Mouse (Mus musculus) CH12.LX (cell line): Measurements from ENCODE around the gene S100a16.

ENCODE experiments used
- BHLHE40 ChIP-seq: IDR thresholded peaks from 2 replicates; pipeline ENCODE4 v1.6.1; 2011; ENCODE audit warnings: mild to moderate bottlenecking, low read depth, low read length, improper control_type of control experiment
- CTCF ChIP-seq, 2 experiments: IDR thresholded peaks in 1 of 2; conservative IDR thresholded peaks in 1 of 2; 2 replicates each; pipeline ENCODE4 v1.5.1; 2011 to 2012; ENCODE audit warnings: low read depth in 2 of 2, low read length in 2 of 2, improper control_type of control experiment in 1 of 2, inconsistent platforms in 1 of 2, mild to moderate bottlenecking in 1 of 2, moderate library complexity in 1 of 2
- E2F4 ChIP-seq: IDR thresholded peaks from 2 replicates; pipeline ENCODE4 v1.6.1; 2011; ENCODE audit warnings: low read depth, low read length, improper control_type of control experiment; ENCODE audit not compliant: insufficient replicate concordance
- ELF1 ChIP-seq: IDR thresholded peaks from 2 replicates; pipeline ENCODE4 v1.6.1; 2014; ENCODE audit warnings: low read depth, mild to moderate bottlenecking, inconsistent platforms, low read length, improper control_type of control experiment
- EP300 ChIP-seq: IDR thresholded peaks from 2 replicates; pipeline ENCODE4 v1.6.1; 2011; ENCODE audit warnings: low read length, improper control_type of control experiment
- ETS1 ChIP-seq: conservative IDR thresholded peaks from 2 replicates; pipeline ENCODE4 v1.6.1; 2012; ENCODE audit warnings: low read depth, mild to moderate bottlenecking, inconsistent platforms, low read length, improper control_type of control experiment, moderate library complexity
- HCFC1 ChIP-seq: IDR thresholded peaks from 2 replicates; pipeline ENCODE4 v1.6.1; 2012; ENCODE audit warnings: low read depth, mild to moderate bottlenecking, inconsistent platforms, low read length, improper control_type of control experiment
- JUND ChIP-seq: conservative IDR thresholded peaks from 2 replicates; pipeline ENCODE4 v1.6.1; 2011; ENCODE audit warnings: low read depth, low read length, improper control_type of control experiment
- POLR2A ChIP-seq: IDR thresholded peaks from 2 replicates; pipeline ENCODE4 v1.6.1; 2011; ENCODE audit warnings: low read depth, mild to moderate bottlenecking, improper control_type of control experiment, low read length
- SIN3A ChIP-seq: IDR thresholded peaks from 2 replicates; pipeline ENCODE4 v1.6.1; 2012; ENCODE audit warnings: low read length, improper control_type of control experiment, inconsistent platforms
- TCF12 ChIP-seq: IDR thresholded peaks from 2 replicates; pipeline ENCODE4 v1.6.1; 2014; ENCODE audit warnings: low read depth, mild to moderate bottlenecking, inconsistent platforms, low read length, improper control_type of control experiment
- ZNF384 ChIP-seq: IDR thresholded peaks from 2 replicates; pipeline ENCODE4 v1.6.1; 2012; ENCODE audit warnings: low read depth, low read length, improper control_type of control experiment, inconsistent platforms

DNA sequence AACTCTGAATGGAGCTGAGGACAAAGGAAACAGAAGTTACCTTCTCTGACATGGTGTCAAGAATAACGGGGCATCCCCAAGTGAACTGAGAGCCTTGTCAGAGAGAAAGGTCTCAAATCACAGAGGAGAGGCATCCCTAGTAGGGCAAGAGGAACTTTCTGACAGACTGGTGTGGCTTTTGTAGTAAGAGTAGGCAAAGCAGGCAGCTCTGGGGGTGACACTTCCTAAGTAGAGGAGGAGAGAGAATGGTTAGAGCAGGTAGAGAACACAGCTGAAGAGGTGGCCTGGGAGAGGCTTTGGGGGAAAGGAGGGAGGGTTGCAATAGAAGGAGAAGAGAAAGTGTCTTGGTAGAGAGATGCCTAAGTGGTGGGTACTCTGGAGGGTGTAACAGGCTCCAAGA is 1.6 kb upstream of the S100a16 start:
- no peak for TF ChIP-seq HCFC1
- TF ChIP-seq JUND: no peak
- TF ChIP-seq TCF12: no peak
- no peak for TF ChIP-seq ETS1
- no peak for TF ChIP-seq POLR2A
- TF ChIP-seq CTCF (conservative IDR thresholded peaks at IDR 0.05 in 1 of 2, IDR thresholded peaks at IDR 0.05 in 1 of 2; ENCODE audit: low read depth in 2 of 2, low read length in 2 of 2): no peak
- TF ChIP-seq SIN3A: no peak
- TF ChIP-seq BHLHE40: no peak
- no peak for TF ChIP-seq ZNF384
- TF ChIP-seq E2F4: no peak
- no peak for TF ChIP-seq ELF1
- TF ChIP-seq EP300: no peak
